Mouse (Mus musculus): ENCODE measurements around the gene Olfr263. TPM values are rescaled to one million over a fixed set of nuclear protein-coding genes. Genes with fewer than 3 reads are reported as not detected.

The Olfr263 gene
- total RNA-seq, 1 experiment from 2014 or later = not detected

Other genes starting within 250 kb of the Olfr263 start
- gene Olfr1370, start 54.7 kb upstream of the Olfr263 start, total RNA-seq (2017) = not detected in 2 replicates
- gene Olfr1369-ps1, start 18.2 kb upstream of the Olfr263 start, total RNA-seq (2017) = 0.05 TPM in 1 of 2 replicates, not detected in the other
- gene Olfr1368, start 16.2 kb downstream of the Olfr263 start, total RNA-seq (2017) = not detected in 2 replicates
- gene Trim27, start 49.8 kb downstream of the Olfr263 start, total RNA-seq (2017) = 162 and 186 TPM in 2 replicates
- gene Gpx5, start 163.1 kb downstream of the Olfr263 start, total RNA-seq (2017) = not detected in 2 replicates
- gene Gpx6, start 182.5 kb downstream of the Olfr263 start, total RNA-seq (2017) = not detected in 2 replicates
- gene Olfr1367, start 217.3 kb downstream of the Olfr263 start, total RNA-seq (2017) = not detected in 2 replicates
- gene Zscan12, start 233.2 kb downstream of the Olfr263 start, total RNA-seq (2017) = 9.0 and 12.3 TPM in 2 replicates

All from common myeloid progenitor, adult 5-6 weeks (primary cell).